Mouse (Mus musculus) olfactory bulb, adult 2 months (tissue): ENCODE results near the gene 4930407I10Rik. TPM values are rescaled to one million over a fixed set of nuclear protein-coding genes. Genes with fewer than 3 reads are reported as not detected.
A peak's percentile ranks its signal among the peaks of the same experiment; 100 is the strongest.

Experiments used
- H3K27ac ChIP-seq: fragments of 200-500 bp; 2 replicates; pipeline ENCODE4 v1.5.1; 2012; ENCODE audit warnings: low read depth, low read length; ENCODE audit not compliant: insufficient read depth
- H3K4me1 ChIP-seq: fragments of 200-500 bp; 2 replicates; pipeline ENCODE4 v1.6.1; 2012; ENCODE audit warnings: low read length; ENCODE audit not compliant: control insufficient read depth, insufficient read depth
- H3K4me3 ChIP-seq: fragments of 200-500 bp; 2 replicates; pipeline ENCODE4 v1.5.1; 2012; ENCODE audit warnings: mild to moderate bottlenecking, low read depth, low read length, moderate library complexity; ENCODE audit not compliant: insufficient read depth
- CTCF ChIP-seq: fragments of 200-500 bp; IDR thresholded peaks from 2 replicates; pipeline ENCODE4 v1.5.1; 2012; ENCODE audit warnings: low read depth, mild to moderate bottlenecking, low read length, moderate library complexity; ENCODE audit not compliant: insufficient read depth
- POLR2A ChIP-seq: fragments of 200-500 bp; IDR thresholded peaks from 2 replicates; pipeline ENCODE4 v1.6.1; 2012; ENCODE audit warnings: mild to moderate bottlenecking, low read depth, low read length, moderate library complexity; ENCODE audit not compliant: insufficient read depth
- WGBS: fragments of 180-500 bp; shearing (Covaris S2); methylation state at CpG from one replicate; pipeline ENCODE4 v1.1.7; 2018; 5-methylcytosine and 5-hydroxymethylcytosine counted together
- polyA plus RNA-seq: library from polyadenylated mRNA; stranded (reverse); fragments of >200 nt; gene quantifications from 2 replicates; pipeline ENCODE4 v1.2.4, GENCODE M21; 2012; ENCODE audit warnings: low replicate concordance; ENCODE audit not compliant: missing spikeins, insufficient read depth, insufficient read length

Gene 4930407I10Rik
- polyA plus RNA-seq: not detected in 2 replicates

DNA sequence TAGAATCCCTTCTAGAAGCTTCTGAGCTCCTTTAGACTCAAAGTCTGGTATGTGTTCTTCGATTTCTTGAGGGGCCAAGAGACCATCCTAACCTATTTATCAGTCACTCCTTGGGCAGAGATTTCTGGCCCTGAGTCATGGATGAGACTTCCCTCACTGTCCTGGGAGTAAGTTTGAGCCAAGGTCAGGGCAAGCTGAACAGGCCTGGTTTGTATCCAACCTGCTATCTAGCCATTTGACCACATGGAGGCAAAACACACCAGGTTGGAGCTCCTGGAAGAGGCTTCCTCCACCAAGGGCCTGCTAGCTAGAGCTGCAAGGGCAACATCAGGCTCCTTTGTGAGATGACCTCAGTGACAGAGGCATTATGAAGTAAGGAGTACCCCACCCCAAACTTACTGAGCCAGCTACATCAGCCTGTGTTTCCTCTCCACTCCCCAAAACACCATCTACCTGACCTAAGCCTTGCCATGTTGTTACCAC lies at the start of gene 4930407I10Rik:
Gene 4930407I10Rik (plus strand): TSS at position 433 of the 483 bp plus-strand sequence.
- no peak within 1 kb of the TSS for H3K4me3 ChIP-seq
- H3K4me1 ChIP-seq: no peaks in the 10 kb centered on the region
- H3K27ac ChIP-seq: no peak within 1 kb of the TSS
- no peak for TF ChIP-seq CTCF
- no peak for TF ChIP-seq POLR2A
- WGBS: 86% methylated on average over 1 of the region's 1 CpGs

GRCm38 (mm10) chr15:82011947-82012346 lies 47.0 kb upstream of the 4930407I10Rik start:
- peaks cover 16% of the 10 kb centered on the region for H3K4me1 ChIP-seq
- no peak overlapping the region for H3K4me3 ChIP-seq
- WGBS: 84% methylated on average over 6 of the region's 6 CpGs
- H3K27ac ChIP-seq: no peak overlapping the region
- TF ChIP-seq POLR2A: no peak
- no peak for TF ChIP-seq CTCF

- H3K4me1 ChIP-seq: peaks cover 12% of the 10 kb centered on the region
- 9% methylated on average over 9 of the region's 9 CpGs for WGBS
- peak overlapping the region; percentile 90 for H3K4me3 ChIP-seq
- TF ChIP-seq POLR2A (no peak), CTCF (no peak)
- peak overlapping the region; percentile 82 for H3K27ac ChIP-seq
Measured at GRCm38 (mm10) chr15:82014745-82015391, 44.1 kb upstream of the 4930407I10Rik start.

DNA sequence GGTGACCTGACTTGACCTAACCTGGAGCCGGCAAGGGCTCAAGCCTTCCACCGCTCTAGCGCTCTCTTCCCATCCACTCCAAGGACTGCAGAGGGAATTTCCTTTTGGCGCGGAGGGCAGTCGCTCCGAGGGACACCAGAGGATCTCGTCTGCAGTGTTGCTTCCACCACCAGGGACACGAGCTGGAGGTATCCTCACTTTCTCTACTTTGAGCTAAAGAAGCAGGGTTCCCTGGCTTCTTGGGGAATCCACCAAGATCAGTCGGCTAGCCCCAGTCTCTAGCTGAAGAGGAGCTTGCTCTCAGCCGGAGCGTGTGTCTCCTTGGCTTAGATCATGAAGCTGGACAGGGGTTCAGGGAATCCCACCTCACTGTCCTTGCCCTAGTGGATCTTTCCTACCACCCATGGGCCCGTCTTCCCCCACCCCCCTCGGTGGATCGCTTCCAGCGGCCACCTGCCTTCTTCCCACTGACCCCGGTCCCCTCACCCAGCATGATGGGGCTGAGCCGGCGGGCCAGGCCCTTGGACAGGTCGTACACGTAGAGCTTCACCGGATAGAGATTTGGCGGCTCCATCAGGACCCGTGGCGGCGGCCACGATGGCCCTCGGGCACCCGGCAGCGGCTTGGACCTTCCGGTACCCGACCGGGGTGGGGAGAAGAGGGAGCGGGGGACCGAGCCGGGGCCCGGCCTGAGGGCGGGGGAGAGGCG lies 43.4 kb upstream of the 4930407I10Rik start:
- Histone ChIP-seq H3K27ac (peak overlapping the region; percentile 82), H3K4me3 (peak overlapping the region; percentile 90), H3K4me1 (peaks cover 8% of the 10 kb centered on the region)
- TF ChIP-seq CTCF (no peak), POLR2A (no peak)
- under 1% methylated on average over 39 of the region's 39 CpGs for WGBS

- WGBS: under 1% methylated on average over 53 of the region's 53 CpGs
- H3K27ac ChIP-seq: peak overlapping the region; percentile 31; the same call in 1 of the 2 replicates
Measured at GRCm38 (mm10) chr15:82016101-82016808, 42.7 kb upstream of the 4930407I10Rik start.

GRCm38 (mm10) chr15:82016830-82017229 lies 42.1 kb upstream of the 4930407I10Rik start:
- peak overlapping the region; percentile 31; the same call in 1 of the 2 replicates for H3K27ac ChIP-seq
- H3K4me3 ChIP-seq: peak overlapping the region; percentile 90
- 7% methylated on average over 6 of the region's 6 CpGs for WGBS
- peaks cover 5% of the 10 kb centered on the region for H3K4me1 ChIP-seq
- TF ChIP-seq CTCF: no peak
- TF ChIP-seq POLR2A: no peak

More at GRCm38 (mm10) chr15:82016101-82016808, 42.7 kb upstream of the 4930407I10Rik start:
- TF ChIP-seq CTCF (no peak), POLR2A (peak; percentile 83)
- peak overlapping the region; percentile 90 for H3K4me3 ChIP-seq
- peaks cover 5% of the 10 kb centered on the region for H3K4me1 ChIP-seq

DNA sequence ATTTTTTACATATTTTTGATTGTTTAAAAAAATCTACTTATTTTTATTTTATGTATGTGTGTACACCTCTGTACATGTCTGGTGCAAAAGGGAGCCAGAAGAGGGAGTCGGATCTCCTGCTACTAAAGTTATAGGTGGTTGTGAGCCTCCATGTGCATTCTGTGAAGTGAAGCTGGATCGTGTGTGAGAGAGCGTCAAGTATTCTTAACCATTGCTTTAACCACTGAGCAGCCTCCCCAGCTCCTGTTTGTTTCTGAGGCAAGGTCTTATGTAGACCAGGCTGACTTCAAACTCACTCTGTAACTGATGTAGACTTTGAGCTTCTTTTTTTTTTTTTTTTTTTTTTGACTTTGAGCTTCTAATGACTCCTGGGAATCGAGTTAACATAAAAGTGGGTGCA lies 41.5 kb upstream of the 4930407I10Rik start:
- Histone ChIP-seq H3K27ac (no peak overlapping the region), H3K4me3 (no peak overlapping the region), H3K4me1 (peaks cover 5% of the 10 kb centered on the region)
- no peak for TF ChIP-seq CTCF
- no peak for TF ChIP-seq POLR2A
- 61% methylated on average over 4 of the region's 4 CpGs for WGBS

- TF ChIP-seq CTCF: no peak
- no peak for TF ChIP-seq POLR2A
- no peak overlapping the region for H3K27ac ChIP-seq
- WGBS: 68% methylated on average over 3 of the region's 3 CpGs
- no peak overlapping the region for H3K4me3 ChIP-seq
- no peaks in the 10 kb centered on the region for H3K4me1 ChIP-seq
Measured at GRCm38 (mm10) chr15:82019288-82019687, 39.7 kb upstream of the 4930407I10Rik start.

GRCm38 (mm10) chr15:82022535-82023088 lies 36.3 kb upstream of the 4930407I10Rik start:
- no peak for TF ChIP-seq CTCF
- no peak for TF ChIP-seq POLR2A
- Histone ChIP-seq H3K4me3 (no peak overlapping the region), H3K27ac (no peak overlapping the region), H3K4me1 (no peaks in the 10 kb centered on the region)
- 73% methylated on average over 13 of the region's 13 CpGs for WGBS
